Mouse (Mus musculus) liver, embryonic 16.5 days (tissue): ENCODE data around the gene Popdc2. TPM values are rescaled to one million over a fixed set of nuclear protein-coding genes. Genes with fewer than 3 reads are reported as not detected.

Experiments used
- ATAC-seq: fragments of 200-750 bp; cut with Nextera tagmentation; 2 replicates; pipeline ENCODE4 v1.8.0; 2017; ENCODE audit warnings: low read depth, mild to moderate bottlenecking, moderate number of reproducible peaks, moderate library complexity
- H3K27ac ChIP-seq: fragments of 300-500 bp; sonication (generic); 2 replicates; pipeline ENCODE4 v1.5.1; 2014; ENCODE audit warnings: mild to moderate bottlenecking, low read length
- H3K27me3 ChIP-seq: fragments of 300-500 bp; sonication (generic); 2 replicates; pipeline ENCODE4 v1.6.1; 2014; ENCODE audit warnings: low read depth, low read length, mixed read lengths; ENCODE audit not compliant: control insufficient read depth, insufficient read depth
- H3K36me3 ChIP-seq: fragments of 300-500 bp; sonication (generic); 2 replicates; pipeline ENCODE4 v1.6.1; 2014; ENCODE audit warnings: mild to moderate bottlenecking; ENCODE audit not compliant: control insufficient read depth, insufficient read depth
- H3K4me1 ChIP-seq: fragments of 300-500 bp; sonication (generic); 2 replicates; pipeline ENCODE4 v1.6.1; 2014; ENCODE audit warnings: low read depth, low read length, mixed read lengths; ENCODE audit not compliant: control insufficient read depth
- H3K4me2 ChIP-seq: fragments of 300-500 bp; sonication (generic); 2 replicates; pipeline ENCODE4 v1.6.1; 2014; ENCODE audit warnings: low read depth, low read length, mixed read lengths
- H3K4me3 ChIP-seq: fragments of 300-500 bp; sonication (generic); 2 replicates; pipeline ENCODE4 v1.5.1; 2014; ENCODE audit warnings: low read depth, mild to moderate bottlenecking, low read length
- H3K9ac ChIP-seq: fragments of 300-500 bp; sonication (generic); 2 replicates; pipeline ENCODE4 v1.6.1; 2014; ENCODE audit warnings: low read depth, low read length
- H3K9me3 ChIP-seq: fragments of 300-500 bp; sonication (generic); replicated peaks from 2 replicates; pipeline ENCODE4 v1.6.1; 2016; ENCODE audit warnings: low read length; ENCODE audit not compliant: control insufficient read depth
- WGBS: fragments of 180-500 bp; shearing (Covaris S2); extraction: QIAGEN DNeasy Blood & Tissue Kit; methylation state at CpG from one replicate; pipeline ENCODE4 v1.1.7; 2014; ENCODE audit not compliant: insufficient replicate concordance; 5-methylcytosine and 5-hydroxymethylcytosine counted together
- polyA plus RNA-seq: library from polyadenylated mRNA; unstranded; fragments of >200 nt; fragmentation: Nextera tagmentation; extraction: Ambion mirVana; gene quantifications from 2 replicates; pipeline ENCODE4 v1.2.1, GENCODE M21; 2015

The Popdc2 gene
- polyA plus RNA-seq, 1 experiment from 2014 or later = 21.8 TPM

DNA sequence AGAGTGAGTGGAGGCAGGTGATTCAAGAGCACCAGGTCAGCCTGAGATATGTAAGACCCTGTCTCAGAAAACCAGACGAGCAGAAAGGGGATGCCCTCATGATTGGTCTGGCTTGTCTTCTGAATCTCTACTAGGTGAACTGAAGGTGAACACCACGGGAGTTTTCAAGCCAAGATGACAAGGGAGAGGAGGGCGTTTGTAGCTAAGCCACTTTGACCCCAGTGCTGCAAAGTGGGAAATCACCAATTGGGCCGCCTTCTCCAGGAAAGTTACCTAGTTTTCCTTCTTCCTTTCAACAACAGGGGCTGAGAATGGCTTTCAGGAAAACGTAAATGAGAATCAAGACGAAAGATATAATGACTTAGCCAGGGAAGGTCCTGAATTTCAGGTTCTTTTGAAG is 26.7 kb downstream of the Popdc2 start:
- 67% methylated on average over 6 of the region's 6 CpGs for WGBS
- no peaks in the 10 kb centered on the region for H3K27me3 ChIP-seq

GRCm38 (mm10) chr16:38389284-38389893 is 27.4 kb downstream of the Popdc2 start:
- WGBS = 67% methylated on average over 8 of the region's 8 CpGs
- H3K36me3 ChIP-seq = no peaks in the 10 kb centered on the region

More for the DNA sequence above, 26.7 kb downstream of the Popdc2 start:
- Histone ChIP-seq H3K36me3 (no peaks in the 10 kb centered on the region), H3K9ac (no peak overlapping the region), H3K27ac (no peak overlapping the region), H3K9me3 (no peaks in the 10 kb centered on the region), H3K4me1 (peaks cover 32% of the 10 kb centered on the region), H3K4me2 (no peak overlapping the region), H3K4me3 (no peak overlapping the region)
- ATAC-seq = no peak

GRCm38 (mm10) chr16:38390322-38390721 is 28.3 kb downstream of the Popdc2 start:
- Histone ChIP-seq H3K9me3 (no peaks in the 10 kb centered on the region), H3K36me3 (no peaks in the 10 kb centered on the region), H3K27me3 (no peaks in the 10 kb centered on the region), H3K4me2 (no peak overlapping the region), H3K4me3 (no peak overlapping the region), H3K4me1 (peaks cover 17% of the 10 kb centered on the region), H3K9ac (no peak overlapping the region), H3K27ac (no peak overlapping the region)
- ATAC-seq = no peak
- 76% methylated on average over 7 of the region's 7 CpGs for WGBS

More at GRCm38 (mm10) chr16:38389284-38389893, 27.4 kb downstream of the Popdc2 start:
- Histone ChIP-seq H3K4me1 (peaks cover 26% of the 10 kb centered on the region), H3K4me3 (no peak overlapping the region), H3K27ac (no peak overlapping the region), H3K27me3 (no peaks in the 10 kb centered on the region), H3K9me3 (no peaks in the 10 kb centered on the region), H3K9ac (no peak overlapping the region), H3K4me2 (no peak overlapping the region)
- ATAC-seq = no peak

DNA sequence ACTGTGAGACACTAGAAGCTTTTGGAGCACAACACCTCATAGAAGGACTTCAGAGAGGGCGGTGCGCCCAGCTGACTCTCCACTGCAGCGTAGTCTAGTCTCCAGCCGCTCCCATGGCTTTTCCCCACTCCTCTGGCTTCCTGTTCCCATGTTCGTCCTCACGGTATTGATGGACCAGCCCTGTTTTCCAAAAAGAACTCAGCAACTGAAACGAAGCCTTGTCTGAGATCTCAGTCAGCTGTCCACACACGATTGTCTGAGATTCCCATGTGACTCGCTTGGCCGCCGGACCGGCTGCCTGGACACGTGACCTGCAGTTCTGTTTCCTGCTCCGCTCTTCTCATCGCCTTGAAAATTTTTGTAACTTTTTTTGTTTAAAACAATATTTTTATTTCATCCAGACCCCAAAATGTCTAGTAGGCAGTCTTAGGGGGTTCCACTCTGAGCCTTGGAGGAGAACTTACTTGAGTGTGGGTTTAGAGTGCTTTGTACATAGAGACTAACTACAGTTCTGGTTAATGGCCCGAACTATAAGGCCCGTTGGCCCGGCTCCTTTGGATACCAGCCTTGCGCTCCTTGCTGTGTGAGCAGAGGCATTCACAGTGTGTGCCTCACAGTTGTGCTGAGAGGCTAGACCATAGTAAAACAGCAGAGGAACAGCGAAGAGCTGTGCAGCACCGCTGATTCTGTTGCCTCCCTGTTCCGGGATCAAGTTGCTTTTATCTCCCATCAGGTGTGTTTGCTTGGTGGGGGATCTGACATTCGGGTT is 30.3 kb downstream of the Popdc2 start:
- no peak for ATAC-seq
- Histone ChIP-seq H3K27ac (no peak overlapping the region), H3K27me3 (no peaks in the 10 kb centered on the region), H3K4me1 (peaks cover 8% of the 10 kb centered on the region), H3K36me3 (no peaks in the 10 kb centered on the region), H3K9me3 (no peaks in the 10 kb centered on the region), H3K4me2 (no peak overlapping the region), H3K4me3 (no peak overlapping the region), H3K9ac (no peak overlapping the region)
- WGBS = 76% methylated on average over 23 of the region's 23 CpGs

GRCm38 (mm10) chr16:38394191-38394618 is 32.2 kb downstream of the Popdc2 start:
- peaks cover 6% of the 10 kb centered on the region for H3K4me1 ChIP-seq
- H3K36me3 ChIP-seq = no peaks in the 10 kb centered on the region
- no peak overlapping the region for H3K4me2 ChIP-seq
- H3K27ac ChIP-seq = no peak overlapping the region
- ATAC-seq = no peak
- H3K27me3 ChIP-seq = no peaks in the 10 kb centered on the region
- 49% methylated on average over 8 of the region's 8 CpGs for WGBS
- no peaks in the 10 kb centered on the region for H3K9me3 ChIP-seq
- H3K4me3 ChIP-seq = no peak overlapping the region
- no peak overlapping the region for H3K9ac ChIP-seq

- H3K4me3 ChIP-seq = no peak overlapping the region
- no peaks in the 10 kb centered on the region for H3K27me3 ChIP-seq
- H3K36me3 ChIP-seq = no peaks in the 10 kb centered on the region
- H3K9ac ChIP-seq = no peak overlapping the region
- H3K9me3 ChIP-seq = no peaks in the 10 kb centered on the region
- 31% methylated on average over 6 of the region's 6 CpGs for WGBS
- peaks cover 16% of the 10 kb centered on the region for H3K4me1 ChIP-seq
- no peak overlapping the region for H3K27ac ChIP-seq
- H3K4me2 ChIP-seq = no peak overlapping the region
- no peak for ATAC-seq
Observed at GRCm38 (mm10) chr16:38395060-38395730, 33.2 kb downstream of the Popdc2 start.

GRCm38 (mm10) chr16:38396155-38396554 is 34.1 kb downstream of the Popdc2 start:
- Histone ChIP-seq H3K36me3 (no peaks in the 10 kb centered on the region), H3K27ac (peak overlapping the region; percentile 34), H3K27me3 (no peaks in the 10 kb centered on the region), H3K9me3 (no peaks in the 10 kb centered on the region), H3K4me2 (no peak overlapping the region), H3K4me3 (no peak overlapping the region), H3K4me1 (peaks cover 16% of the 10 kb centered on the region), H3K9ac (no peak overlapping the region)
- WGBS = 35% methylated on average over 13 of the region's 13 CpGs
- peak; percentile 14; the same call in 1 of the 2 replicates for ATAC-seq

DNA sequence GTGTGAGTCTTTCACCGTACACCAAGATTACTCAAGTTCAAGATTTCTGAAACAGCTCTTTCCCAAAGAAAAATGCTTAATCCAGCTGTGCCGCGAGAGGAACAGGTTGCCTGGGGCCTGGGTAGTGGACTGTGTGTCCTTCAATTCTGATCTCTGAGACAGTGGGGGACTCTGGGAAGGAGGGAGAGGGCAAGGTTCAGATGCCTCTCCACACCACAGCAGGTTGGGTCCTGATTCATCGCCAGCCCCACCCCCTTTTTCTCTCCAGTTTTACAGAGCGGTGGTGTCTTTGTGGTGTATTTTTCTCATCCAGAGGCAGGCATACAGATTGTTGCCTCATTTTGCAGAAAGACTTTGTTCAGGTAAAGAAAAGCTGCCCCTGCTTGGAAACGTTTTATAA is 36.3 kb downstream of the Popdc2 start:
- H3K27me3 ChIP-seq = no peaks in the 10 kb centered on the region
- ATAC-seq = no peak
- peaks cover 16% of the 10 kb centered on the region for H3K4me1 ChIP-seq
- H3K9me3 ChIP-seq = no peaks in the 10 kb centered on the region
- no peak overlapping the region for H3K4me3 ChIP-seq
- H3K27ac ChIP-seq = no peak overlapping the region
- no peak overlapping the region for H3K9ac ChIP-seq
- no peaks in the 10 kb centered on the region for H3K36me3 ChIP-seq
- 67% methylated on average over 6 of the region's 6 CpGs for WGBS
- no peak overlapping the region for H3K4me2 ChIP-seq

DNA sequence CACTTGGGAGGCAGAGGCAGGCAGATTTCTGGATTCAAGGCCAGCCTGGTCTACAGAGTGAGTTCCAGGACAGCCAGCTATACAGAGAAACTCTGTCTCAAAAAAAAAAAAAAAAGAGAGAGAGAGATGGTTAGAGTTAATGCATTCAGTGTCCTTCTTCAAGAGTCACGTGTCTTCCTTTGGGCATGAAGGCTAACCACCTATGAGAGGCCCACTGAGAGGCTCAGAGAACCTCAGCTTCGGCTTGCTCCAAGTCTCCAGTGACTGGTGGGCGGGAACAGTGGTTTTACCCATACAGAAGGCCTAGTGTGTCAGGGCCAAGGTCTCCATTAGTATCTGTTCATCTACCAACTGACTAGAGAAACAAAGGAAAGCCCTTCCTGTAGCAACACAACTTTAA is 37.1 kb downstream of the Popdc2 start:
- peak overlapping the region; percentile 75 for H3K27ac ChIP-seq
- H3K27me3 ChIP-seq = no peaks in the 10 kb centered on the region
- H3K4me2 ChIP-seq = 0 out of 2 replicates have a peak overlapping the region, but pooled peaks have one; percentile 41
- no peak overlapping the region for H3K4me3 ChIP-seq
- peak; percentile 4; the same call in 1 of the 2 replicates for ATAC-seq
- no peak overlapping the region for H3K9ac ChIP-seq
- H3K36me3 ChIP-seq = no peaks in the 10 kb centered on the region
- H3K4me1 ChIP-seq = peaks cover 16% of the 10 kb centered on the region
- H3K9me3 ChIP-seq = no peaks in the 10 kb centered on the region
- WGBS = 24% methylated on average over 3 of the region's 3 CpGs
